Mouse (Mus musculus): ENCODE results near the gene Tspan12. TPM values are rescaled to one million over a fixed set of nuclear protein-coding genes. Genes with fewer than 3 reads are reported as not detected.

The Tspan12 gene
- polyA plus RNA-seq, 1 experiment from 2014 or later: 55.8 TPM

GRCm38 (mm10) chr6:21851346-21851595, 1.0 kb downstream of the Tspan12 start:
- H3K4me2 ChIP-seq (replicated peaks): peak overlapping the region; percentile 86
- H3K27ac ChIP-seq (replicated peaks): peak overlapping the region; percentile 80; the same call in 1 of the 2 replicates
- H3K9me3 ChIP-seq: no peaks in the 10 kb centered on the region
- ATAC-seq (replicated peaks): peak; percentile 94; the same call in 1 of the 2 replicates
- no peaks in the 10 kb centered on the region for H3K36me3 ChIP-seq
- H3K4me3 ChIP-seq: peak overlapping the region; percentile 77
- H3K27me3 ChIP-seq: no peaks in the 10 kb centered on the region
- peaks cover 15% of the 10 kb centered on the region for H3K4me1 ChIP-seq
- H3K9ac ChIP-seq (replicated peaks): peak overlapping the region; percentile 86
- under 1% methylated on average over 5 of the region's 5 CpGs for WGBS

DNA sequence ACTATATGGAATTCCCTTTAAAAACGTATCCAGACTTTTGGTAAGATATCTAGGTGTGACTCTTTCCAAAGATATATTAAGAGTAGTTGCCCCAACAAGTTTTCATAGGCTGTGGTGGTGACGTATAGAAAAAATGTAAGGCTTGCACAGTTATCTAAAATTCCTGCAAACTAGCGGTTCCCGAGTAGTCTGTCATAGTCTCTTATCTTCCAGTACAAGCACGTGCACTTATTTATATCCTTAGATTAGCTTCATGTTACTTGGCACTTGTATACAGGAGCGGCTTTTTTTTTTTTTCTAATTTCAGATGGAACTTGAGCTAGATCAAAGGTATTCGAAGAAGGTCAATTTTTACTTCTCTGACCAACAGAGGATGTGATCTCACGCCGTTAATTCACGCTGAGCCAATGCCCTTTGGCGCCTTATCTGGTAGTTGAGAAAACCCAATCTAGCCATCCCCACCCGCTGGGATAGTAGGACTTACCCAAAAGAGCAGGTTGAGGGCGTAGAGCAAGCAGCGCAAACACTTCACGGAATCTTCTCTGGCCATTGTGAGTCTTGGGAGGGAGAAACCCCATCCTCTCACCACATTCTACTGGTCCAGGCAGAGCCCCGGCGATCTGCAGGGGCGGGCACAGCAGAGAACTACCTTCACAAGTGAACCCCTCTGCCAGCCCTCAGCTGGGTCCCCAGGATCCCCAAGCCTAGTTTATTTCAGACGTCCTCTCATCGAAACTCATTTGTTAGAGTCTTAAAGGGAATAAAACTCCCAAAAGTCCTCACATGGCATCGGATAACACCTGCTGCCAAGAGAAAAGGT, 1.6 kb downstream of the Tspan12 start:
- Histone ChIP-seq H3K4me3 (peak overlapping the region; percentile 77), H3K27ac (replicated peaks) (peak overlapping the region; percentile 80; the same call in 1 of the 2 replicates), H3K27me3 (no peaks in the 10 kb centered on the region), H3K9me3 (no peaks in the 10 kb centered on the region), H3K4me1 (peaks cover 15% of the 10 kb centered on the region), H3K9ac (replicated peaks) (peak overlapping the region; percentile 86), H3K36me3 (0 out of 2 replicates have a peak, but pooled peaks cover under 1% of the 10 kb centered on the region), H3K4me2 (replicated peaks) (peak overlapping the region; percentile 86)
- ATAC-seq (replicated peaks): peak; percentile 38
- WGBS: 24% methylated on average over 21 of the region's 21 CpGs

GRCm38 (mm10) chr6:21848808-21849207, 3.5 kb downstream of the Tspan12 start:
- Histone ChIP-seq H3K36me3 (0 out of 2 replicates have a peak, but pooled peaks cover 5% of the 10 kb centered on the region), H3K27me3 (no peaks in the 10 kb centered on the region), H3K4me1 (peaks cover 15% of the 10 kb centered on the region), H3K9me3 (no peaks in the 10 kb centered on the region), H3K4me2 (replicated peaks) (no peak overlapping the region), H3K27ac (replicated peaks) (no peak overlapping the region), H3K9ac (replicated peaks) (no peak overlapping the region), H3K4me3 (no peak overlapping the region)
- 93% methylated on average over 4 of the region's 4 CpGs for WGBS
- ATAC-seq (replicated peaks): no peak

DNA sequence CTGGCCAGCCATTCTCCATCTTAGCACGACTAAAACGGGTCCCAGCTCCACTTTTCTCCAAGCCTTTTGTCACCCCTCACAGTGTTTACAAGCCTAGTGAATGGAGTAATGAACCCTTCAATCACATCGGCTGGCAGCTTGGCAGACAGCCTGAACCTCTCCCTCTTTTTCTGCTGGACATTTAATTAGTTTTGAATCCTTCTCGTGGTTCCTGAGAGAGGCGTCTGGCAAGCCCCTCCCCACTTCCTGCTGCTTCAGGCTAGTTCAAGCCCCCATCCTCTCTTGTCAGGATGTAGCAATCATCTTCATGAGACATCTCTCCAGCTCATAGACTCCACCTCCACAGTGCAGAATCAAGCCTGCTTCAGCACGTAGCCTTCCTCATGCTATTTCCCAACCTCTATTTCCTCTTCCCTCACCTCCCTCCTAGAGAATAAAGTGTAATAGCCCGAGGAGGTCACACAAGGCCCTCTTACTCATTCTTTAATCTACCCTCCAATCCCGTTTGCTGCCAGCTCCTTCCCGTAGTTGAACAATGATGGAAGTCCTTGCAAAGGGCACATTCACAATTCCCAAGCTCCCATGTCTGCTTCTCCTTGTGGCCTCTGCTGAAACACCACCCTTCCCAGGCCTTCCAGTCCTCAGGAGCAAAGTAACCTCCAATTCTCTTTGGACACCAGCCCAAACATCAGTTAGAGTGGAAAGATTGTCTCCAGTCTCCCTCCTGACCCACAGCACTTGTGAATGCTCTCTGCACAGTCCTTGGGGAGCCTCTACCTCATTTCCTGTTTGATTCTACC, 12.1 kb downstream of the Tspan12 start:
- peaks cover 21% of the 10 kb centered on the region for H3K4me1 ChIP-seq
- no peak overlapping the region for H3K4me3 ChIP-seq
- ATAC-seq (replicated peaks): peak; percentile 96
- 4% methylated on average over 9 of the region's 9 CpGs for WGBS
- 0 out of 2 replicates have a peak overlapping the region, but pooled peaks have one; percentile 10 for H3K4me2 ChIP-seq (replicated peaks)
- no peaks in the 10 kb centered on the region for H3K9me3 ChIP-seq
- peak overlapping the region; percentile 69 for H3K27ac ChIP-seq (replicated peaks)
- H3K9ac ChIP-seq (replicated peaks): no peak overlapping the region
- no peaks in the 10 kb centered on the region for H3K27me3 ChIP-seq
- 0 out of 2 replicates have a peak, but pooled peaks cover 4% of the 10 kb centered on the region for H3K36me3 ChIP-seq

- WGBS: 40% methylated on average over 10 of the region's 10 CpGs
- 0 out of 2 replicates have a peak overlapping the region, but pooled peaks have one; percentile 23 for H3K27ac ChIP-seq (replicated peaks)
- ATAC-seq (replicated peaks): 0 out of 2 replicates have a peak, but pooled peaks have one; percentile 40
- no peaks in the 10 kb centered on the region for H3K27me3 ChIP-seq
- H3K4me2 ChIP-seq (replicated peaks): no peak overlapping the region
- H3K9me3 ChIP-seq: no peaks in the 10 kb centered on the region
- peaks cover 21% of the 10 kb centered on the region for H3K4me1 ChIP-seq
- peaks cover 8% of the 10 kb centered on the region; the same call in 1 of the 2 replicates for H3K36me3 ChIP-seq
- H3K9ac ChIP-seq (replicated peaks): no peak overlapping the region
- H3K4me3 ChIP-seq: no peak overlapping the region
Measured at GRCm38 (mm10) chr6:21839244-21839814, 13.0 kb downstream of the Tspan12 start.

GRCm38 (mm10) chr6:21833531-21833930, 18.8 kb downstream of the Tspan12 start:
- Histone ChIP-seq H3K27ac (replicated peaks) (no peak overlapping the region), H3K4me1 (0 out of 2 replicates have a peak, but pooled peaks cover 2% of the 10 kb centered on the region), H3K27me3 (no peaks in the 10 kb centered on the region), H3K36me3 (peaks cover 9% of the 10 kb centered on the region; the same call in 1 of the 2 replicates), H3K9me3 (no peaks in the 10 kb centered on the region), H3K4me2 (replicated peaks) (no peak overlapping the region), H3K4me3 (no peak overlapping the region), H3K9ac (replicated peaks) (no peak overlapping the region)
- no peak for ATAC-seq (replicated peaks)
- 91% methylated on average over 4 of the region's 4 CpGs for WGBS

DNA sequence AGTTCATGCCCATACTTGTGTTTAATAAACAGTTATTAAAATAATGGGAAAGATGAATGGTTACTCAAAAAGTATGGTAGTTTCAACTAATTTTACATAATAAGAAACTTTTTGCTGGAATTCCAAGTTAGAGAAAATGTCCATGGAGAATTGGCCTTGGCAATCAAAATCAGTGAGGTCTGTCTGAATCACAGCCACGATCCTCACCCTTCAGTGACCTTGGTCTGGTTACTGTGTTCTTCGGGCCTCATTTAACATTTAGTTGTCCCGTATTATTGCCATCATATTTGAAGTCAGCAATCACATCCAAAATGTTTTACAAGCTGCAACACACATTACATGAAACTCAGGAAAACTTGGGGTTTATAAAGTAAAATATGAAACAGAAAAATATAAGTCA, 20.4 kb downstream of the Tspan12 start:
- WGBS: 94% methylated on average over 3 of the region's 3 CpGs
- H3K9me3 ChIP-seq: no peaks in the 10 kb centered on the region
- H3K36me3 ChIP-seq: peaks cover 9% of the 10 kb centered on the region; the same call in 1 of the 2 replicates
- no peak overlapping the region for H3K4me2 ChIP-seq (replicated peaks)
- no peak for ATAC-seq (replicated peaks)
- H3K4me1 ChIP-seq: no peaks in the 10 kb centered on the region
- no peak overlapping the region for H3K27ac ChIP-seq (replicated peaks)
- H3K9ac ChIP-seq (replicated peaks): no peak overlapping the region
- H3K4me3 ChIP-seq: no peak overlapping the region
- H3K27me3 ChIP-seq: no peaks in the 10 kb centered on the region

DNA sequence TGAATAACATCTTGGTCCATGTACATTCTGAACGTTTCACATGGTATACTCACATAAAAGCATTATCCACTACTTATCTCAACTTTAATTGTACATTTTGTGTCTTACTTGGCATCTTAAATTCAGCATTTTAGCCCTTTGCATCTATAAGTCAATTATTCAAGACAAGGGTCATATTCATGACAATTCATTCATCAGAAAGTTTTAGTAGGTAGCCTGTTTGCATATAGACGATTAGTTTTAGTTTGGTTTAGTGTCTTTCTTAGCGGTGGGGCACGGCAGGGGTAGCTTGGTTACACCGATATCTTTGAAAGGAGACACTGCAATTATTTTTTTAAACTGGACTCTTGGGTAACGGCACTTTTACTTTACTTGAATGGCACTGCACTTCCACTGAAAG, 21.4 kb downstream of the Tspan12 start:
- ATAC-seq (replicated peaks): no peak
- WGBS: 59% methylated on average over 6 of the region's 6 CpGs

DNA sequence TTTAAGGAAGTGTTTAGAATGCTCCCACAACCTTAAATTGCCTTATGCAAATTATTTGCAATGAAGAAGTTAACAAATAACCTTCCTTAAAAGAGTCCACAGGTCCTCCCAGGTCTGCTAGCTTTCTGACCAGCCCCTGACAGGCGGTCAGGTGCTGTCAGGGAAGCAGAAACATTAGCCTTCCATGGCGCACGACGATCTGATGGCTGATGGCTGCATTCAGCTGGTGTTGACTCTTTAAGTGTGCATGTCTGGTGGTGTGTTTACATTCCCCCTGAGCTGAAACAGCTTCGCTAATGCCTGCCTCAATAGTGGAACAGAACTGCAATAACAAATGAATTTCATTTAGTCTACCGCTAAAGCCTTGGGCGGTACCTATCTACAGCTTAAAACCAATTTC, 22.4 kb downstream of the Tspan12 start:
- ATAC-seq (replicated peaks): no peak
- no peaks in the 10 kb centered on the region for H3K9me3 ChIP-seq
- WGBS: 76% methylated on average over 7 of the region's 7 CpGs

More for the DNA sequence above, 21.4 kb downstream of the Tspan12 start:
- H3K36me3 ChIP-seq: peaks cover 9% of the 10 kb centered on the region; the same call in 1 of the 2 replicates
- H3K4me2 ChIP-seq (replicated peaks): no peak overlapping the region
- no peaks in the 10 kb centered on the region for H3K9me3 ChIP-seq
- no peaks in the 10 kb centered on the region for H3K4me1 ChIP-seq
- no peaks in the 10 kb centered on the region for H3K27me3 ChIP-seq
- H3K4me3 ChIP-seq: no peak overlapping the region
- H3K9ac ChIP-seq (replicated peaks): no peak overlapping the region
- no peak overlapping the region for H3K27ac ChIP-seq (replicated peaks)

GRCm38 (mm10) chr6:21828437-21828836, 23.9 kb downstream of the Tspan12 start:
- ATAC-seq (replicated peaks): no peak
- no peaks in the 10 kb centered on the region; the same call in 1 of the 2 replicates for H3K36me3 ChIP-seq
- no peaks in the 10 kb centered on the region for H3K9me3 ChIP-seq
- H3K27me3 ChIP-seq: no peaks in the 10 kb centered on the region
- no peak overlapping the region for H3K9ac ChIP-seq (replicated peaks)
- H3K4me1 ChIP-seq: no peaks in the 10 kb centered on the region
- H3K4me3 ChIP-seq: no peak overlapping the region
- 74% methylated on average over 4 of the region's 4 CpGs for WGBS
- no peak overlapping the region for H3K27ac ChIP-seq (replicated peaks)
- H3K4me2 ChIP-seq (replicated peaks): no peak overlapping the region

More for the DNA sequence above, 22.4 kb downstream of the Tspan12 start:
- Histone ChIP-seq H3K27me3 (no peaks in the 10 kb centered on the region), H3K9ac (replicated peaks) (no peak overlapping the region), H3K36me3 (peaks cover 4% of the 10 kb centered on the region; the same call in 1 of the 2 replicates), H3K4me2 (replicated peaks) (no peak overlapping the region), H3K27ac (replicated peaks) (no peak overlapping the region), H3K4me1 (no peaks in the 10 kb centered on the region), H3K4me3 (no peak overlapping the region)

- Histone ChIP-seq H3K36me3 (no peaks in the 10 kb centered on the region), H3K4me2 (replicated peaks) (no peak overlapping the region), H3K9me3 (no peaks in the 10 kb centered on the region), H3K4me1 (no peaks in the 10 kb centered on the region), H3K27ac (replicated peaks) (no peak overlapping the region), H3K4me3 (no peak overlapping the region), H3K9ac (replicated peaks) (no peak overlapping the region), H3K27me3 (no peaks in the 10 kb centered on the region)
- no peak for ATAC-seq (replicated peaks)
- WGBS: 88% methylated on average over 7 of the region's 7 CpGs
Measured at GRCm38 (mm10) chr6:21828001-21828400, 24.3 kb downstream of the Tspan12 start.

DNA sequence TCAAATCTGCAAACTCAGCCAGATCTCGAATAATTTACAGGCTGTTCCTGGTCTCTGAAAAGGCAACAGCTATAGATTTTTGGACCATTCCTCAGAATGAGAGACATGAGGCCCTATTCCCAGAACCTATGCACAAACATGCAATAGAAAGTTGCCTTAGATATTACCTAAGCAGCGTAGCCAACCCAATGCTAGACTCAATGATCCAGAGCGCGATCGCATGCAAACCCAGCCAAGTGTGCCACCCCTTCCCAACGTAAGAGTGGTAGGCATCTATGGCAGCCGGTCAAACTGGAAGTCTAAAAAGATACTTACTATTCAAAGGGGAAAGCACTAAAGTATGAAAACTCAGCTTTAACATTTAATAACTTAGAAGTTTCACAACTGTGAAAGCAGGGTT, 28.6 kb downstream of the Tspan12 start:
- Histone ChIP-seq H3K27me3 (no peaks in the 10 kb centered on the region), H3K4me2 (replicated peaks) (no peak overlapping the region), H3K9me3 (no peaks in the 10 kb centered on the region), H3K36me3 (no peaks in the 10 kb centered on the region), H3K9ac (replicated peaks) (no peak overlapping the region), H3K27ac (replicated peaks) (no peak overlapping the region), H3K4me3 (no peak overlapping the region), H3K4me1 (no peaks in the 10 kb centered on the region)
- 92% methylated on average over 7 of the region's 7 CpGs for WGBS
- ATAC-seq (replicated peaks): no peak

All from forebrain, embryonic 15.5 days (tissue).